Mouse (Mus musculus) erythroblast, embryonic 14.5 days (primary cell): ENCODE measurements around the gene Ddx42.

Source experiments
- GATA1 ChIP-seq: IDR thresholded peaks from 2 replicates; pipeline ENCODE4 v1.6.1; 2012; ENCODE audit warnings: low read length, inconsistent platforms, mixed read lengths
- TAL1 ChIP-seq: IDR thresholded peaks from 3 replicates; pipeline ENCODE4 v1.6.1; 2012; ENCODE audit warnings: low read length, inconsistent platforms, mixed read lengths

DNA sequence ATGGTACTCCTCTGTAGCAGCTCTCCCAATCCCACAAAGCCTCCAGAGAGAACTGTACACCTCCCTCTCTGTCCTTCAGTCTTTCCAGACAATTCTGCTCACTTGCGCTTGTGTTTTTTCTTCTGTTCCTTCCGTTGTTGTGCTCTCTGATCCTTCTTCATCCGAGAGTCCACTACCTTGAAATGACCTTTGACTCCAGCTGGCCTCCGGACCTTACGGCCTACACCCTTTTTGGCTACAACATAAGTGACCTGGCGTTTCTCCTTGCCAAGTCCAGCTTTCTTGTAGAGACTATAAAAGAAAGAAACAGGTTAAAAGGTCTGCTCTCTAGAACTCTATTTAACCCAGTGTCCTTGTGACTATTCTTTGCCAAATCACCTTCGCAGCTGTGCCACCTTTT lies 32.6 kb downstream of the Ddx42 start:
- TF ChIP-seq GATA1: no peak
- no peak for TF ChIP-seq TAL1
